Mouse (Mus musculus) thymus, adult 2 months (tissue): ENCODE results near the gene Rps6ka2.

Experiments used
- CTCF ChIP-seq: fragments of 200-500 bp; IDR thresholded peaks from 2 replicates; pipeline ENCODE4 v1.5.1; 2012; ENCODE audit warnings: mild to moderate bottlenecking, control low read depth, low read length, moderate library complexity, borderline replicate concordance; ENCODE audit not compliant: control insufficient read depth, poor library complexity, insufficient read depth; ENCODE audit errors: extremely low read depth
- POLR2A ChIP-seq: fragments of 200-500 bp; IDR thresholded peaks from 2 replicates; pipeline ENCODE4 v1.6.1; 2012; ENCODE audit warnings: mild to moderate bottlenecking, low read length, control low read depth, moderate library complexity; ENCODE audit not compliant: control insufficient read depth, poor library complexity, insufficient read depth; ENCODE audit errors: extremely low read depth

- TF ChIP-seq CTCF (no peak), POLR2A (no peak)
Measured at GRCm38 (mm10) chr17:7262620-7263019, 92.7 kb downstream of the Rps6ka2 start.
